Mouse (Mus musculus) testis, adult 2 months (tissue): ENCODE measurements at regions not wholly inside any gene's neighbourhood (a gene's known extent, or its start where the extent isn't known, plus 50 kb on each side); places are given as distances from the start of the nearest gene placed in this dataset.

Experiments
- H3K27ac ChIP-seq: fragments of 200-500 bp; 2 replicates; pipeline ENCODE4 v1.5.1; 2012; ENCODE audit warnings: low read depth, low read length; ENCODE audit not compliant: control insufficient read depth, insufficient read depth
- H3K27me3 ChIP-seq: fragments of 200-500 bp; 2 replicates; pipeline ENCODE4 v1.6.1; 2012; ENCODE audit warnings: mild to moderate bottlenecking, low read length, moderate library complexity; ENCODE audit not compliant: control insufficient read depth, insufficient read depth
- H3K36me3 ChIP-seq: fragments of 200-500 bp; 2 replicates; pipeline ENCODE4 v1.6.1; 2012; ENCODE audit warnings: mild to moderate bottlenecking, low read length; ENCODE audit not compliant: control insufficient read depth, insufficient read depth
- H3K4me1 ChIP-seq: fragments of 200-500 bp; 2 replicates; pipeline ENCODE4 v1.6.1; 2012; ENCODE audit warnings: low read length; ENCODE audit not compliant: control insufficient read depth, insufficient read depth
- H3K4me3 ChIP-seq: fragments of 200-500 bp; 2 replicates; pipeline ENCODE4 v1.5.1; 2012; ENCODE audit warnings: low read depth, mild to moderate bottlenecking, low read length, moderate library complexity, mixed read lengths; ENCODE audit not compliant: control insufficient read depth
- CTCF ChIP-seq: fragments of 200-500 bp; IDR thresholded peaks from 2 replicates; pipeline ENCODE4 v1.5.1; 2012; ENCODE audit warnings: low read depth, mild to moderate bottlenecking, inconsistent platforms, low read length, moderate library complexity; ENCODE audit not compliant: control insufficient read depth, insufficient read depth, insufficient replicate concordance
- POLR2A ChIP-seq: fragments of 200-500 bp; IDR thresholded peaks from 2 replicates; pipeline ENCODE4 v1.6.1; 2012; ENCODE audit warnings: low read depth, mild to moderate bottlenecking, inconsistent platforms, low read length, moderate library complexity; ENCODE audit not compliant: control insufficient read depth

DNA sequence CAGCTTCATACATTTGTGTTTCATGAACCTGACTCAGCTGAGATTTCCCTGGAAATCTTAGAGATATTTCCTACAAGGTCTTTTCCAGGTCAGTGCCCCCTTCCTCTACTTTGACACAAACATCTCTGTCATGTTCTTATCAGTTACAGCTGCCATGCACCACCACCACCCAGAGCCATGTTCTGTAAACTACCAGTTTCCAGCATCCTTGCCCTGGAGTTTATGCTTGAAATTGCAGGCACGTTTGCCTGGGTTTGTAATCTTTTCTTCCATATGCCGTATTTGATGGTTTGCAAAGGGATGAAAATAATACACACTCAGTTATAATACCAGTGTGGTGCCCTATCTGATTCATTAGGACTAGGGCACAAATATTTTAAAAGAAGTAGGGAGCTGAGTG is 176.6 kb upstream of the Hnrnpa3 start:
- H3K36me3 ChIP-seq: no peaks in the 10 kb centered on the region
- H3K27ac ChIP-seq: no peak overlapping the region

DNA sequence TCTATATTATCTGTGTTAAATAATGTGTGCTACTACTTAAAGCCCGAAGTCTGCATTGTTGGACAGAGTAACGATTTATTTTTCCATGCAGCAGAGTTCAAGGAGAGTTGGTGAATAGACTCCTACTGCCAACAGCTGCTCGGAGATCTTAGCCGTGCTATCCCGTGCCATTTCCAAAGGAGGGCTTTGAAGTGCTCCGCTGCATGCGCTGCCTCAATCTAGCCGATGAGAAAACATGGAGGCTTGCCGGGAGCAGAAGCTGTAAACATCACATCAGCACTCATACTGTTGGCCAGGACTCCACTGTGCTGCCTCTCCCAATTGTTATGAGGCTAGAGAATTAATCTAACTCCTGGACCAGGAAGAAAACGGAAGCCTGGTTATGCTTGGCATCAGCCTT is 174.1 kb upstream of the Hnrnpa3 start:
- Histone ChIP-seq H3K36me3 (no peaks in the 10 kb centered on the region), H3K4me1 (no peaks in the 10 kb centered on the region), H3K27ac (no peak overlapping the region), H3K27me3 (no peaks in the 10 kb centered on the region), H3K4me3 (no peak overlapping the region; the same call in 1 of the 2 replicates)
- TF ChIP-seq CTCF (no peak), POLR2A (no peak)

More for the DNA sequence above, 176.6 kb upstream of the Hnrnpa3 start:
- no peaks in the 10 kb centered on the region for H3K27me3 ChIP-seq
- no peak for TF ChIP-seq CTCF
- no peak for TF ChIP-seq POLR2A
- no peaks in the 10 kb centered on the region for H3K4me1 ChIP-seq
- H3K4me3 ChIP-seq: no peak overlapping the region

DNA sequence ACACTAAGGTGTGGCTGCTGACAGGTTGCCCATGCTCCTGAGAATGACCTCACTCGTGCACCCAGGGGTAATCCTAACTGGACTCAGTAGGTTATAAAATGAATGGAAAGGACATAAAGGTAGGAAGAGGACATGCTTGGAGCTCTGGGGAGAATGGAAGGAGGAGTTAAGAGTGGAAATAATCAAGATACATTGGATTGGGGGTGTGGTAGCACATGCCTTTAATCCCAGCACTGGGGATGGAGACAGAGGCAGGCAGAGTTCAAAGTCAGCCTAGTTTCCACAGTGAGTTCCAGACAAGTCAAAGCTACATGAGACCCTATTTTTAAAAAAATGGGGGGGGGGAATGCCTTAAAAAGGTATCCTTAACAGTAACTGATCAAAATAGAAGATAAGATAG is 167.9 kb upstream of the Hnrnpa3 start:
- no peaks in the 10 kb centered on the region for H3K4me1 ChIP-seq
- no peak overlapping the region for H3K4me3 ChIP-seq
- no peak for TF ChIP-seq POLR2A
- TF ChIP-seq CTCF: no peak
- no peak overlapping the region for H3K27ac ChIP-seq
- no peaks in the 10 kb centered on the region for H3K36me3 ChIP-seq
- no peaks in the 10 kb centered on the region for H3K27me3 ChIP-seq

DNA sequence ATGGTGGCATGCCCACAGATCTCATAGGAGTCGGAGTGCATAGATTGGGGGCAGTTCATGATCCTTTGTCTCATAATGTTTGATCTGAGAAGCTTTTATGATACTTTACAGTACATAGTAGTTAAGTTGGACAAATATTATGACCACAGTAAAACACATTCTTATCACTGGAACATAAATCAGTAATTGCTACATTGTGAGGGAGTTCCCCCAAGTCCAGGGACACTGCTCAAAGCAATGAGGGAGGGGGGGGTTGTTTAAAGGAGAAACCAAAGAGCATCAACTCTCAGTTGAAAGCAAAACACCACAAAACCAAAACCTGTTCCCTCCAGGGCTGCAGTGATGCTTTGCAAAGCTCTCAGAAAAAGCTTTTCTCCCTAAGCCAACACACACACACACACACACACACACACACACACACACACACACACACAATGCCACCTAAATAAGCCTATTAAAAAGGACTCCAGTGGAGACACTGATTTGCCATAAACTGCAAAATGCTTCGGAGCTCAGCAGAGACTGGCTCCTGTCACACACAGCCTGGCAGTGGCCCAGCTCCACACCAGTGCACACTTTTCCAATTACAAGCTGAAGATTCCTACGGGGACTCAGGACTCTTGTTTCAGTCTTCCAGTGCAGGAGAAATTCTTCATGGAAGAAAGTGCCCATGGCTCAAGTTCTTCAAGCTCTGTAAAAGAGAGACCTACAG is 167.1 kb upstream of the Hnrnpa3 start:
- no peaks in the 10 kb centered on the region for H3K4me1 ChIP-seq
- no peaks in the 10 kb centered on the region for H3K36me3 ChIP-seq
- no peak for TF ChIP-seq CTCF
- TF ChIP-seq POLR2A: no peak
- no peak overlapping the region for H3K27ac ChIP-seq
- H3K4me3 ChIP-seq: no peak overlapping the region
- H3K27me3 ChIP-seq: no peaks in the 10 kb centered on the region

DNA sequence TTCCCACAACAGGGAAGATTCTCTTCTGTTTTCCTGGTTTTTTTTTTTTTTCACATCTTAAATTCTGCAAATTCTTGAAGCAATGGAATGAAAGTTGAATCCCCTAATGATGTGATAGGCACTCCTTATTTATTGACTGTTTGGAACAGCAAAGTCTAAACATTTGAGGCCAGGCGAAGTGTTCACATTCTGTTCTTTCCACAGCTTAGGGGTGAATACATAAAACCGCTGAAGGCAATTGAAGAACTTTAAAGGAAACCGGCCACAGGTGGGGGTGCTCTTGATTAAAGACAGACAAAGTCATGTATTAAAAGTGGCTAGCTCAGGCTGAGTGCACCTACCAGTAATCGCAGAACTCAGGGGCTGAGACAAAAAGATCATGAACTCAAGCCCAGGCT is 166.6 kb upstream of the Hnrnpa3 start:
- Histone ChIP-seq H3K4me3 (no peak overlapping the region), H3K36me3 (no peaks in the 10 kb centered on the region), H3K4me1 (no peaks in the 10 kb centered on the region), H3K27me3 (no peaks in the 10 kb centered on the region), H3K27ac (no peak overlapping the region)
- no peak for TF ChIP-seq CTCF
- no peak for TF ChIP-seq POLR2A

DNA sequence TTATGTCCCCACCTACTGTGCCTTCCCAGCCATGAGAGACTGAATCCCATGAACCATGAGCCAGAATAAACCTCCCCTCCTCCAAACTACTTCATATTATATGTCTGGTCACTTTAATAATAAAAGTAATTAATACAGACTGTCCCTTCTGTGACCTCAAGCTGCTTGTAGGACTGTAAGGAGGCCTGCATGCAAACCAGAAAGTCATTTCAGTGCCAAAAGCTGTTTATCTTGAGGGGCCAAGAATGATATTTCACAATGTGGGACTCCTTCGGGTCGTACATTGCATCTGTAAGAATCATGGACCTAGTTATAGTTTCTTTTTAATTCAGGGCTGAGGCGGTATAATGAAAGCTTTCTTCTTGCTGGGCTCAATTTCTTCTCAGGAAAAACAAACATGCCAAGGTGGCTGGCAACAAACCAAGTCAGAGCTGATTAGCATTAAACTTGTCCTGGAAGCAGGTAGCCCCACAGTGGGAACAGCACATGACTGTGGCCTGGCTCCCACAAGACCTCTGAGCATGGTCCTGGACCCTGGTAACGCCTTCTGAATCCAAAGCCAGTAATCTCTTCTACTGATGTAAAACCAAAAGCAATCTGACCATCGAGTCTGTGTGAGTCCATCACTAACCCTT is 162.3 kb upstream of the Hnrnpa3 start:
- H3K4me1 ChIP-seq: no peaks in the 10 kb centered on the region
- TF ChIP-seq POLR2A: no peak
- TF ChIP-seq CTCF: no peak
- no peak overlapping the region for H3K4me3 ChIP-seq
- no peak overlapping the region for H3K27ac ChIP-seq
- H3K36me3 ChIP-seq: no peaks in the 10 kb centered on the region
- no peaks in the 10 kb centered on the region for H3K27me3 ChIP-seq

DNA sequence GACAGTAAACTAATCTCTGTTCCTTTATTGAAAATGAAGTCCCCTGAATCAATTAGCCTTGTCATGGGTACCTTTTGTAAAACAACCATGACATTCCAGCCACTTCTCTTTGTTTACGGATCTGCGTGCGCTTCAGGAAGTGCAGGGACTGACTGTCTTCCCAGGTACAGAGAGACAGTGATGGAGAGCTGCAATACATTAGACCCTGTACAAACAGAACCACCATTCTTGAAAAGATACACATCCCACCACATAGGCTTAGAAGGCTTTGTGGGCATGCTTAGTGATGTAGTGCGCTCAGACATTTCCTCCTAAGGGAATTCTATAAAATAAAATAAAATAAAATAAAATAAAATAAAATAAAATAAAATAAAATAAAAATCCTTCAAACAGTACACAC is 148.8 kb upstream of the Hnrnpa3 start:
- no peaks in the 10 kb centered on the region for H3K36me3 ChIP-seq
- no peaks in the 10 kb centered on the region; the same call in 1 of the 2 replicates for H3K4me1 ChIP-seq
- H3K27ac ChIP-seq: no peak overlapping the region
- TF ChIP-seq POLR2A (no peak), CTCF (no peak)
- H3K4me3 ChIP-seq: no peak overlapping the region
- no peaks in the 10 kb centered on the region for H3K27me3 ChIP-seq
